Mouse (Mus musculus): ENCODE results near the gene Ikzf4. TPM values are rescaled to one million over a fixed set of nuclear protein-coding genes. Genes with fewer than 3 reads are reported as not detected.
"Not testable (repeated sequence)": the region's sequence is repeated elsewhere in the genome, so short reads cannot be mapped to it uniquely, and the experiment has no call there.

Gene Ikzf4
- polyA plus RNA-seq, 1 experiment from 2014 or later, result 11.3 TPM

DNA sequence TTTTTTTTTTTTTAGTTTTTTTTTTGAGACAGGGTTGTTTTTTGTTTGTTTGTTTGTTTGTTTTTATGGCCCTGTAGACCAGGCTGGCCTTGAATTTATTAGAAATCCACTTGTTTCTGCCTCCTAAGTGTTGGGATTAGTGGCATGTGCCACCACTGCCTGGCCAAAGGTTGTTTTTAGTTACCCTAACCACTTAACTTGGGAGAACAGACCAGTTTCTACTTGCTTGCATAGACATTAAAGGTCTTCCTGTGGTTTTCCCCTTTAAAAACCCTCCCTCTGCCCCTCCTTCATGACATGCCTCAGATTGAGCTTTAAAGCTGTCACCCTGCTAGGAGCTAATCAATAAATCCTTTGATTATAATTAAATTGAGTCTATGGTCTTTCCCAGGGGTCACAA, 25.6 kb downstream of the Ikzf4 start:
- Histone ChIP-seq H3K9ac (replicated peaks) (no peak overlapping the region), H3K4me2 (replicated peaks) (no peak overlapping the region)
- no peak for ATAC-seq (replicated peaks)

DNA sequence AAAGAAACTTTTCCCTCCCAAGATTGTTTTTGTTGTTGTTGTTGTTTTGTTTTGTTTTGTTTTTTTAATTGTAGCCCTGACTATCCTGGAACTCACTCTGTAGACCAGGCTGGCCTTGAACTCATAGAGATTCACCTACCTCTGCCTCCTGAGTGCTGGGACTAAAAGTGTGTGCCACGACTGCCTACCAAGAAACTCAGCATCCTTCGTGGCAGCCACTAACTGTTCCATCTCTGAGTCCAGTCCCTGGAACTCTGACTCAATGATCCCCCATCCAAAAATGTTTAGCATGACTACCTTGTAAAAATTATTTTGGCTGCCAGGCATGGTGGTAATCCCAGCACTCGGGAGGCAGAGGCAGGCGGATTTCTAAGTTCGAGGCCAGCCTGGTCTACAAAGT, 26.6 kb downstream of the Ikzf4 start:
- H3K9me3 ChIP-seq; H3K9ac ChIP-seq (replicated peaks); ATAC-seq (replicated peaks); H3K27me3 ChIP-seq; H3K4me2 ChIP-seq (replicated peaks); H3K4me1 ChIP-seq; H3K4me3 ChIP-seq; H3K27ac ChIP-seq (replicated peaks): not testable (repeated sequence)
- peaks cover 13% of the 10 kb centered on the region for H3K36me3 ChIP-seq
- 85% methylated on average over 5 of the region's 5 CpGs for WGBS

More for the DNA sequence above, 25.6 kb downstream of the Ikzf4 start:
- Histone ChIP-seq H3K27ac (replicated peaks) (no peak overlapping the region), H3K4me3 (no peak overlapping the region), H3K4me1 (peaks cover 5% of the 10 kb centered on the region), H3K9me3 (no peaks in the 10 kb centered on the region), H3K27me3 (no peaks in the 10 kb centered on the region), H3K36me3 (peaks cover 23% of the 10 kb centered on the region)

DNA sequence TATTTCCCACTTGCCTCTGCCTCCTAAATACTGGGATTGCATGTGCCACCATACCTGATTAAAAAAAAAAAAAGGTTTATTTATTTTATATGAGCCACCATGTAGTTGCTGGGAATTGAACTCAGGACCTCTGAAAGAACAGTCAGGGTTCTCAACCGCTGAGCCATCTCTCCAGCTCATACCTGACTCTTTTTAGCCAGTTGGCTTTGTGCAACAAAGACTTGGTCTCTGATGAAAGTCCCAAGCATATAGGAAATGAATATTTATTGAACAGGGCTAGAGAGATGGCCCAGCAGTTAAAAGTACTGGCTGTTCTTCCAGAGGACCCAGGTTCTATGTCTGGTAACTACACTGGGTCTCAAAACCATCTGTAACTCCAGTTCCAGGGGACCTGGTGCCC, 27.2 kb downstream of the Ikzf4 start:
- H3K27me3 ChIP-seq, result peaks cover 2% of the 10 kb centered on the region; the same call in 1 of the 2 replicates
- no peak overlapping the region for H3K9ac ChIP-seq (replicated peaks)
- H3K4me1 ChIP-seq, result no peaks in the 10 kb centered on the region
- no peak overlapping the region for H3K4me2 ChIP-seq (replicated peaks)
- H3K4me3 ChIP-seq, result no peak overlapping the region
- no peak for ATAC-seq (replicated peaks)
- H3K36me3 ChIP-seq, result peaks cover 8% of the 10 kb centered on the region
- WGBS, result 82% methylated on average over 1 of the region's 1 CpGs
- no peaks in the 10 kb centered on the region for H3K9me3 ChIP-seq
- H3K27ac ChIP-seq (replicated peaks), result no peak overlapping the region

DNA sequence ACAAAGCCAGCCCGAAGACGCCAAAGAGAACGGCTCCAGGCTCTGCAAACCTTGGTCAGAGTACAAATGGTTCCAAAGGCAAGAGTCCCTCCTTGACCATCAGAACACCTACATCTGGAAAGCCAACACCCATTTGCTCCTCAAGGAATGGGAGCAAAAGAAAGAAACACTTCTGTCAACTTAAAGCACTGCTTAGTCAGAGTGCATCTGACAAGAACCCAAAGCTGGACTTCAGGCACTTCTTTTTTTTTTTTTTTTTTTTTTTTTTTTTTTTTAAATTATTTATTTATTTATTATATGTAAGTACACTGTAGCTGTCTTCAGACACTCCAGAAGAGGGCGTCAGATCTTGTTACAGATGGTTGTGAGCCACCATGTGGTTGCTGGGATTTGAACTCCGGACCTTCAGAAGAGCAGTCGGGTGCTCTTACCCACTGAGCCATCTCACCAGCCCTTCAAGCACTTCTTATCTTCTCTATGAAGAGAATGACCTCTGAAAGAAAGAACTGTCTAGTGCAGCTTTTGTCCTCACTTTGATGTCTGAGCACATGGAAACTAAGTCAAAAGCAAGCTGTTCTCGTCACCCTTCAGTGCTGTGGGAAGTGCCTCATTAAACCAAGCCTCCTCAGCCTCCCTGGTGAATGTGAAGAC, 29.9 kb downstream of the Ikzf4 start:
- H3K4me1 ChIP-seq; ATAC-seq (replicated peaks); H3K9ac ChIP-seq (replicated peaks); H3K27ac ChIP-seq (replicated peaks); H3K4me3 ChIP-seq; H3K9me3 ChIP-seq; H3K27me3 ChIP-seq; H3K36me3 ChIP-seq; H3K4me2 ChIP-seq (replicated peaks): not testable (repeated sequence)
- 85% methylated on average over 6 of the region's 7 CpGs for WGBS

DNA sequence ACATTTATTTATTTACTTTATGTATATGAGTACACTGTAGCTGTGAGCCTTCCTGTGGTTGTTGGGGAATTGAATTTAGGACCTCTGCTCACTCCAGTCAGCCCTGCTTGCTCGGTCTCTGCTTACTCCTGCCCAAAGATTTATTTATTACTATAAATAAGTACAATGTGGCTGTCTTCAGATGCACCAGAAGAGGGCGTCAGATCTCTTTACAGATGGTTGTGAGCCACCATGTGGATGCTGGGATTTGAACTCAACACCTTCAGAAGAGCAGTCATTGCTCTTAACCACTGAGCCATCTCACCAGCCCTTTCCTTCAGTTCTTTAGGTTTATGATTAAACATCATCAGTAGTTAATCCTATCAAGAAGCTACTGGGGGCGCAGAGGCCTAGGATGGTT, 30.9 kb downstream of the Ikzf4 start:
- Histone ChIP-seq H3K9me3 (no peaks in the 10 kb centered on the region), H3K27me3 (peaks cover 2% of the 10 kb centered on the region; the same call in 1 of the 2 replicates), H3K9ac (replicated peaks) (no peak overlapping the region), H3K4me2 (replicated peaks) (no peak overlapping the region), H3K4me3 (no peak overlapping the region), H3K27ac (replicated peaks) (no peak overlapping the region), H3K4me1 (no peaks in the 10 kb centered on the region), H3K36me3 (no peaks in the 10 kb centered on the region)
- WGBS, result 57% methylated on average over 3 of the region's 3 CpGs
- no peak for ATAC-seq (replicated peaks)

DNA sequence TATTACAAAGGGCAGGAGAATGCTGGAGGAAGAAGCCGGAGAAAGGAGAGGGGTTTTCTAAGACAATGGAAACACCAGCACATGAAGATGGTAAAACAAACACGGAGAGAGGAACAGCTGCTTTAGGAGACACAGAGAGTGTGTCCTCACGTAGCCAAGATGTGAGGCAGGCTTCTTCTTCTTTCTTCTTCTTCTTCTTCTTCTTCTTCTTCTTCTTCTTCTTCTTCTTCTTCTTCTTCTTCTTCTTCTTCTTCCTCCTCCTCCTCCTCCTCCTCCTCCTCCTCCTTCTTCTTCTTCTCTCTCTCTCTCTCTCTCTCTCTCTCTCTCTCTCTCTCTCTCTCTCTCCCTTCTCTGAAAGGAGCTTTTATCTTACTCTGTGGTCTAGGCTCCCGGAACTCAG, 32.0 kb downstream of the Ikzf4 start:
- H3K4me1 ChIP-seq; H3K9ac ChIP-seq (replicated peaks); H3K9me3 ChIP-seq; H3K4me2 ChIP-seq (replicated peaks); H3K27me3 ChIP-seq; ATAC-seq (replicated peaks); H3K36me3 ChIP-seq; H3K27ac ChIP-seq (replicated peaks); H3K4me3 ChIP-seq: not testable (repeated sequence)
- WGBS, result 65% methylated on average over 4 of the region's 4 CpGs

DNA sequence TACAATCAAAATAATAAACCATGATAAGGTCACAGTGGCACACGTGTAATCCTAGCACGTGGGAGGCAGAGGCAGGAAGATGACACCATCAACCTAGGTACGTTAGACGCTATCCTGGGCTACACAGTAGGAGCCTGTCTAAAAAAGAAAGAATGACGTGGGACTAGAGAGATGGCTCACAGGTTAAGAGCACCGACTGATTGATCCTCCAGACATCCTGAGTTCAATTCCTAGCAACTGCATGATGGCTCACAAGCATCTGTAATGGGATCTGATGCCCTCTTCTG, 32.7 kb downstream of the Ikzf4 start:
- no peak overlapping the region for H3K4me2 ChIP-seq (replicated peaks)
- H3K4me1 ChIP-seq, result no peaks in the 10 kb centered on the region
- no peaks in the 10 kb centered on the region for H3K9me3 ChIP-seq
- no peaks in the 10 kb centered on the region for H3K36me3 ChIP-seq
- H3K4me3 ChIP-seq, result no peak overlapping the region
- no peak for ATAC-seq (replicated peaks)
- H3K9ac ChIP-seq (replicated peaks), result no peak overlapping the region
- H3K27ac ChIP-seq (replicated peaks), result no peak overlapping the region
- peaks cover 2% of the 10 kb centered on the region; the same call in 1 of the 2 replicates for H3K27me3 ChIP-seq
- WGBS, result 46% methylated on average over 6 of the region's 6 CpGs

DNA sequence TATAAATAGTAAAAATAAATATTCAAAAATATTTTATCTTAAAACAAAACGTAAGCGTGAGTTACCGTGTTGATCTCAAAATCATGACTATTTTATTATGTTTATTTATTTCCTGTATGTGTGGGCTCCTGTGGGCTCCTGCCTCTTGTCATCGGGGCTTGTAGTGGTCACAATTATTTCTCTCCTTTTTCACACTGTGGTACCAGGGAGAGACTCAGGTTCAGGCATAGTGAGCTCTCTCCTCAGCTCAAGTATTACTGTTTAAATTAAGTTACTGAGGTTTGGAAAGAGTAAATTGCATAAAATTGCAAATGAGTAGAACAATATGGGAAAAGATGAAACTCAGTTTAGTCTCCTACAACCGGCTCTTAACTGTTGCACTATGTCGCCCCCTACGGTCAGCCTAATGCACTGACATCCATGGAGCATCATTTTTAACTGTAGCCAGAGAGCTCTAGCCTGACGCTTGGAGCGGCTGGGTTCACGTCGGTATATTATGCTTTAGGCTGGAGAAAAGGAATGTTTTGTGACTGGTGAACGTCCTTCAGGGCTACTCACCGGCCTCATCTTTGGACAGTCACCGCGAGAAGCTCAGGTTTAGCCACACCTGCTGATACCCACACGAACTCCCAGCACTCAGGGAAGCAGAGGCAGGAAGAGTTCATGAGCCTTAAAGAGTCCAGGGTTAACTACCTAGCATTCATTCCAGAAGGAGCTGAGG, 33.2 kb downstream of the Ikzf4 start:
- 16% methylated on average over 16 of the region's 16 CpGs for WGBS

DNA sequence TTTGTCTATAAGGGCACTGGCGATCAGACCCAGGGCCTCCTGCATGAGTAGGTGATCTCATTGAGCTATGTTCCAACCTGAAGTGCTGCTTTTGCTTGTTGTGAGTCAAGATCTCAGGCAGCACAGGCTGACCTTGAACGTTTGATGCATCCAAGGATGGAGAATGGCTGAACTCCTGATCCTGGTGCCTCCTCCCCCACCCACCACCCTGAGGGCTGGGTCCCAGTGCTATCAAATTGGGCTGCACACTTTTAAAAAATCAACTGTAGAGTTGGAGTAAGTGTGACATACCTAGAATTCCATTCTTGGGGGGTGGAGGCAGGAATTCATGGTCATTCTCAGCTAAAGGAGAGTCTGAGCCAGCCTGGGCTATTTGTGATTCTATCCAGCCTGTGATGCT, 39.3 kb downstream of the Ikzf4 start:
- H3K27me3 ChIP-seq, result no peaks in the 10 kb centered on the region
- H3K9me3 ChIP-seq, result no peaks in the 10 kb centered on the region
- no peak overlapping the region for H3K4me3 ChIP-seq
- ATAC-seq (replicated peaks), result no peak
- no peak overlapping the region for H3K4me2 ChIP-seq (replicated peaks)
- H3K27ac ChIP-seq (replicated peaks), result no peak overlapping the region
- H3K36me3 ChIP-seq, result no peaks in the 10 kb centered on the region
- no peak overlapping the region for H3K9ac ChIP-seq (replicated peaks)
- WGBS, result 38% methylated on average over 2 of the region's 2 CpGs
- H3K4me1 ChIP-seq, result no peaks in the 10 kb centered on the region

More for the DNA sequence above, 33.2 kb downstream of the Ikzf4 start:
- Histone ChIP-seq H3K4me2 (replicated peaks) (0 out of 2 replicates have a peak overlapping the region, but pooled peaks have one; percentile 14), H3K9ac (replicated peaks) (no peak overlapping the region; the same call in 1 of the 2 replicates), H3K27me3 (peaks cover 2% of the 10 kb centered on the region; the same call in 1 of the 2 replicates), H3K4me1 (no peaks in the 10 kb centered on the region), H3K27ac (replicated peaks) (no peak overlapping the region), H3K36me3 (no peaks in the 10 kb centered on the region), H3K4me3 (no peak overlapping the region), H3K9me3 (no peaks in the 10 kb centered on the region)
- ATAC-seq (replicated peaks), result peak; percentile 71; the same call in 1 of the 2 replicates

DNA sequence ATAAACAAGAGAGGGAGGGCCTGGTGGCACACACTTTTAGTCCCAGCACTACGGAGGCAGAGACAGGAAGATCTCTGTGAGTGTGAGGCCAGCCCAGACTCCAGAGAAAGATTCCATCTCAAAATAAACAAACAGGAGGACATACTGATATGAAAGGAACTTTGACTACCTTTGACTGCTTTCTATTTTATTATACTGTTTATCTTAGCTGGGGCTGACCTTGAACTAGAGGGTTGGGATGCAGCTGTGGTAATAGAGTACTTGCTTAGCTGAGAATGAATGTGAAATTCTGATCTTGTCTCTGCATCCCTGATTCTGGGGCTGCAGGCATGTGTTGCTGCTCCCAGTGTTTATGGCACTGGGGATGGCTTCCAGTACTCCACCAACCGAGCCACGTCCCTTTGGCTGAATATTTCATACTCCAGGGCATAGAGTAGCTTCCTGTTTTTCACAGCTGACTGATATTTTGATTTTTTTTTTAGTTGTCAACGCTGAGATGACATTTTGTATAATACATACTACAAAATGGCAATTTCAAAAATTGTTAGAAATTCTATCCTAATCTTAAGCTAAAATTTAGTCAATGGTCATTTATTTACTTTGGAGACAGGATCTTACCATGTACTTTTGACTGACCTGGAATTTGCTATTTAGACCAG, 43.2 kb downstream of the Ikzf4 start:
- Histone ChIP-seq H3K4me2 (replicated peaks) (no peak overlapping the region), H3K9ac (replicated peaks) (no peak overlapping the region), H3K27ac (replicated peaks) (no peak overlapping the region), H3K9me3 (no peaks in the 10 kb centered on the region), H3K4me1 (no peaks in the 10 kb centered on the region), H3K36me3 (no peaks in the 10 kb centered on the region), H3K4me3 (no peak overlapping the region), H3K27me3 (no peaks in the 10 kb centered on the region)
- ATAC-seq (replicated peaks), result no peak
- 93% methylated on average over 4 of the region's 4 CpGs for WGBS

DNA sequence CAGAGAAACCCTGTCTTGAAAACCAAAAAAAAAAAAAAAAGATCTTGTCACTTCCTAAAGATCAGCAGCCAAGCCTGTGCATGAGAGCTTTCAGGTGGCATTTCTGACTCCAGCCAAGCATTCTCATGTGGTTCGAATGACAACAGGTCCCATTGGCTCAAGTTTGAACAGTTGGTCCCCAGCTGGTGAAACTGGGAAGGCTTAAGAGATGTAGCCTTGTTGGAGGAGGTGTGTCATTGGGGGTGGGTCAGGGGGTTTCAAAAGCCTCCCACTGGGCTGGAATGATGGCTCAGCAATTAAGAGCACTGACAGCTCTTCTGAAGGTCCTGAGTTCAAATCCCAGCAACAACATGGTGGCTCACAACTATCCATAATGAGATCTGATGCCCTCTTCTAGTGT, 44.3 kb downstream of the Ikzf4 start:
- Histone ChIP-seq H3K27me3 (no peaks in the 10 kb centered on the region), H3K4me2 (replicated peaks) (no peak overlapping the region), H3K9ac (replicated peaks) (no peak overlapping the region), H3K27ac (replicated peaks) (no peak overlapping the region), H3K4me3 (no peak overlapping the region), H3K4me1 (no peaks in the 10 kb centered on the region), H3K9me3 (no peaks in the 10 kb centered on the region), H3K36me3 (no peaks in the 10 kb centered on the region)
- 82% methylated on average over 1 of the region's 1 CpGs for WGBS
- ATAC-seq (replicated peaks), result no peak

DNA sequence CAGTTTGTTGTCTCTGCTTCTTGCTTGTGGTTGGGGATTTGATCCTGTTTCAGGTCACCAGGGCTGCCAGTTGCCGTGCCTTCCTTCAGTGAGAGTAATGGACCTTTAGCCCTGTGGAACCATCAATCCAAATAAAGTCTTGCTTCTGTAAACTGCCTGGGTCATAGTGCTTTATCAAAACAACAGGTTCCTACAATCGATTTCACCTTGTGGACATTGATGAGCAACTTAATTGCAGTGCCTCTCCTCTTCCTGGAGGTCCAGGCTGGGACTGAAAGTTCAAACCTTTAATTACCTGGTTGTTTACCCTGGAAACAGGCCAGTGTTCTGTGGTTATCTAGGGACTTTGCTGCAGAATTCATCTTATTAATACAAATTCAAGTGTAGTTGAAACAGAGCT, 47.3 kb downstream of the Ikzf4 start:
- no peaks in the 10 kb centered on the region for H3K36me3 ChIP-seq
- H3K27ac ChIP-seq (replicated peaks), result no peak overlapping the region
- H3K9ac ChIP-seq (replicated peaks), result no peak overlapping the region
- no peaks in the 10 kb centered on the region for H3K9me3 ChIP-seq
- no peak overlapping the region for H3K4me3 ChIP-seq
- no peak for ATAC-seq (replicated peaks)
- no peaks in the 10 kb centered on the region for H3K27me3 ChIP-seq
- no peaks in the 10 kb centered on the region for H3K4me1 ChIP-seq
- WGBS, result 80% methylated on average over 2 of the region's 2 CpGs
- no peak overlapping the region for H3K4me2 ChIP-seq (replicated peaks)

Data from forebrain, embryonic 15.5 days (tissue).